Mouse (Mus musculus) CH12.LX (cell line): Measurements from ENCODE around the gene Mrpl49. TPM values are rescaled to one million over a fixed set of nuclear protein-coding genes. Genes with fewer than 3 reads are reported as not detected.

Source experiments
- DNase-seq: peaks from one replicate; pipeline ENCODE4 v3.0.0-alpha.2; 2013; ENCODE audit errors: extremely low read depth
- H3K27ac ChIP-seq: 2 replicates; pipeline ENCODE4 v1.5.1; 2012; ENCODE audit warnings: low read depth, mild to moderate bottlenecking, control low read depth, moderate library complexity; ENCODE audit not compliant: insufficient read depth
- H3K27me3 ChIP-seq: replicated peaks from 2 replicates; pipeline ENCODE3; 2012; ENCODE audit warnings: inconsistent platforms
- H3K36me3 ChIP-seq, 2 experiments: replicated peaks in 1 of 2; 2 replicates each; pipeline versions ENCODE3 to v1.6.1; 2012; ENCODE audit warnings: inconsistent platforms in 1 of 2, low read length in 1 of 2, mild to moderate bottlenecking in 1 of 2, mixed read lengths in 1 of 2, moderate library complexity in 1 of 2; ENCODE audit not compliant: control insufficient read depth in 1 of 2, insufficient read depth in 1 of 2
- H3K4me1 ChIP-seq, 2 experiments: 2 replicates each; pipeline ENCODE4 v1.6.1; 2012; ENCODE audit warnings: inconsistent platforms in 1 of 2, moderate library complexity in 1 of 2; ENCODE audit not compliant: insufficient read depth in 2 of 2, control insufficient read depth in 1 of 2
- H3K4me2 ChIP-seq: 2 replicates; pipeline ENCODE4 v1.6.1; 2012; ENCODE audit warnings: low read depth, mild to moderate bottlenecking, control low read depth; ENCODE audit not compliant: poor library complexity, insufficient read depth, severe bottlenecking
- H3K4me3 ChIP-seq, 3 experiments: fragments of 150-350 bp in 1 of 3; sonication (generic) in 1 of 3; replicated peaks in 1 of 3; 2 replicates each; pipeline versions ENCODE3 to v1.5.1; 2011 to 2012; ENCODE audit warnings: low read depth in 2 of 3, low read length in 2 of 3, mild to moderate bottlenecking in 2 of 3, moderate library complexity in 2 of 3, control low read depth in 1 of 3, improper control_type of control experiment in 1 of 3, inconsistent platforms in 1 of 3, mixed read lengths in 1 of 3; ENCODE audit not compliant: poor library complexity in 1 of 3
- H3K79me2 ChIP-seq: replicated peaks from 2 replicates; pipeline ENCODE4 v1.6.1; 2012; ENCODE audit warnings: mild to moderate bottlenecking, moderate library complexity; ENCODE audit not compliant: control insufficient read depth, poor library complexity, insufficient read depth, severe bottlenecking; ENCODE audit errors: extremely low read depth
- H3K9ac ChIP-seq: 2 replicates; pipeline ENCODE4 v1.6.1; 2012; ENCODE audit warnings: low read depth, mild to moderate bottlenecking, control low read depth, moderate library complexity; ENCODE audit not compliant: insufficient read depth
- H3K9me3 ChIP-seq: replicated peaks from 2 replicates; pipeline ENCODE3; 2012; ENCODE audit warnings: low read length, inconsistent platforms, mixed read lengths
- BHLHE40 ChIP-seq: IDR thresholded peaks from 2 replicates; pipeline ENCODE4 v1.6.1; 2011; ENCODE audit warnings: mild to moderate bottlenecking, low read depth, low read length, improper control_type of control experiment
- E2F4 ChIP-seq: IDR thresholded peaks from 2 replicates; pipeline ENCODE4 v1.6.1; 2011; ENCODE audit warnings: low read depth, low read length, improper control_type of control experiment; ENCODE audit not compliant: insufficient replicate concordance
- ELF1 ChIP-seq: IDR thresholded peaks from 2 replicates; pipeline ENCODE4 v1.6.1; 2014; ENCODE audit warnings: low read depth, mild to moderate bottlenecking, inconsistent platforms, low read length, improper control_type of control experiment
- EP300 ChIP-seq: IDR thresholded peaks from 2 replicates; pipeline ENCODE4 v1.6.1; 2011; ENCODE audit warnings: low read length, improper control_type of control experiment
- HCFC1 ChIP-seq: IDR thresholded peaks from 2 replicates; pipeline ENCODE4 v1.6.1; 2012; ENCODE audit warnings: low read depth, mild to moderate bottlenecking, inconsistent platforms, low read length, improper control_type of control experiment
- JUND ChIP-seq: conservative IDR thresholded peaks from 2 replicates; pipeline ENCODE4 v1.6.1; 2011; ENCODE audit warnings: low read depth, low read length, improper control_type of control experiment
- MAFK ChIP-seq: IDR thresholded peaks from 2 replicates; pipeline ENCODE4 v1.6.1; 2011; ENCODE audit warnings: low read length, improper control_type of control experiment; ENCODE audit not compliant: insufficient replicate concordance
- MEF2A ChIP-seq: IDR thresholded peaks from 2 replicates; pipeline ENCODE4 v1.6.1; 2014; ENCODE audit warnings: low read depth, mild to moderate bottlenecking, inconsistent platforms, low read length, improper control_type of control experiment, borderline replicate concordance
- MYC ChIP-seq: IDR thresholded peaks from 2 replicates; pipeline ENCODE4 v1.6.1; 2011; ENCODE audit warnings: low read depth, mild to moderate bottlenecking, improper control_type of control experiment, low read length
- NELFE ChIP-seq: IDR thresholded peaks from 2 replicates; pipeline ENCODE4 v1.6.1; 2011; ENCODE audit warnings: low read depth, low read length, improper control_type of control experiment
- NRF1 ChIP-seq: IDR thresholded peaks from 2 replicates; pipeline ENCODE4 v1.6.1; 2014; ENCODE audit warnings: low read depth, mild to moderate bottlenecking, inconsistent platforms, low read length, improper control_type of control experiment, moderate library complexity
- POLR2A ChIP-seq: IDR thresholded peaks from 2 replicates; pipeline ENCODE4 v1.6.1; 2011; ENCODE audit warnings: low read depth, mild to moderate bottlenecking, improper control_type of control experiment, low read length
- RAD21 ChIP-seq: IDR thresholded peaks from 2 replicates; pipeline ENCODE4 v1.6.1; 2011; ENCODE audit warnings: low read depth, mild to moderate bottlenecking, low read length, improper control_type of control experiment, moderate library complexity
- TBP ChIP-seq: conservative IDR thresholded peaks from 2 replicates; pipeline ENCODE4 v1.6.1; 2011; ENCODE audit warnings: low read depth, low read length, improper control_type of control experiment
- TCF12 ChIP-seq: IDR thresholded peaks from 2 replicates; pipeline ENCODE4 v1.6.1; 2014; ENCODE audit warnings: low read depth, mild to moderate bottlenecking, inconsistent platforms, low read length, improper control_type of control experiment
- UBTF ChIP-seq: IDR thresholded peaks from 2 replicates; pipeline ENCODE4 v1.6.1; 2012; ENCODE audit warnings: low read depth, mild to moderate bottlenecking, inconsistent platforms, low read length, improper control_type of control experiment, moderate library complexity
- ZKSCAN1 ChIP-seq: IDR thresholded peaks from 2 replicates; pipeline ENCODE4 v1.6.1; 2012; ENCODE audit warnings: low read depth, inconsistent platforms, low read length, improper control_type of control experiment, borderline replicate concordance
- ZMIZ1 ChIP-seq: IDR thresholded peaks from 2 replicates; pipeline ENCODE4 v1.6.1; 2012; ENCODE audit warnings: low read depth, mild to moderate bottlenecking, inconsistent platforms, low read length, improper control_type of control experiment
- dilution Hi-C: fragments of 300-500 bp; cut with MboI; formaldehyde crosslinking; loops from 2 replicates; pipeline ENCODE4 v1.14.3; 2020; ENCODE audit warnings: low sequenced_read_pairs; ENCODE audit not compliant: extremely low pct_unique_long_range_greater_than_20kb, extremely low pct_ligation_motif_present
- in situ Hi-C: fragments of 300-500 bp; cut with MboI; formaldehyde crosslinking; loops from 3 replicates; pipeline ENCODE4 v1.14.3; 2019; ENCODE audit warnings: low sequenced_read_pairs, low pct_ligation_motif_present, low pct_unique_long_range_greater_than_20kb, mixed read lengths
- polyA plus RNA-seq: library from polyadenylated mRNA; unstranded; fragments of >175 nt; gene quantifications from 2 replicates; pipeline ENCODE4 v1.2.1, GENCODE M21; 2012; ENCODE audit warnings: low read depth; ENCODE audit not compliant: insufficient read length
- total RNA-seq, 2 experiments: library from RNA; depleted of rRNA; stranded (reverse); fragments of 300-350 nt in 1 of 2; fragments of >200 nt in 1 of 2; gene quantifications; 2 replicates each; pipeline ENCODE4 v1.2.3; 2012 to 2014

Mrpl49 gene
- total and polyA plus RNA-seq, 3 experiments = 37.4 to 66.6 (median 59.0) TPM

GRCm38 (mm10) chr19:6013691-6014090 is 43.9 kb downstream of the Mrpl49 start:
- peaks cover 11 to 31% of the 10 kb centered on the region in 2 experiments for H3K4me1 ChIP-seq
- in situ Hi-C loops = no loop called here
- TF ChIP-seq E2F4 (no peak), UBTF (no peak), MAFK (no peak)
- TF ChIP-seq, all 38 proteins: peak for 0
- Histone ChIP-seq H3K4me3 (no peak overlapping the region), H3K36me3 (peaks cover 14 to 44% of the 10 kb centered on the region in 2 experiments), H3K27me3 (no peaks in the 10 kb centered on the region), H3K4me2 (no peak overlapping the region), H3K79me2 (no peaks in the 10 kb centered on the region), H3K27ac (no peak overlapping the region), H3K9ac (no peak overlapping the region), H3K9me3 (no peaks in the 10 kb centered on the region)
- DNase-seq = no peak
- dilution Hi-C loops = no loop called here

GRCm38 (mm10) chr19:6009137-6009536 is 48.4 kb downstream of the Mrpl49 start:
- dilution Hi-C loops = no loop called here
- TF ChIP-seq UBTF (no peak), ZKSCAN1 (no peak), HCFC1 (no peak), JUND (no peak), EP300 (no peak), ZMIZ1 (no peak), MYC (no peak), RAD21 (no peak), NELFE (no peak), MEF2A (no peak), TCF12 (no peak), E2F4 (no peak), POLR2A (no peak)

GRCm38 (mm10) chr19:6007013-6007412 is 50.6 kb downstream of the Mrpl49 start:
- in situ Hi-C loops = no loop called here
- H3K9me3 ChIP-seq = no peaks in the 10 kb centered on the region

More at GRCm38 (mm10) chr19:6009137-6009536, 48.4 kb downstream of the Mrpl49 start:
- in situ Hi-C loops = no loop called here
- H3K4me2 ChIP-seq = no peak overlapping the region
- H3K27ac ChIP-seq = no peak overlapping the region
- no peak overlapping the region for H3K4me3 ChIP-seq
- no peaks in the 10 kb centered on the region for H3K79me2 ChIP-seq
- H3K9me3 ChIP-seq = no peaks in the 10 kb centered on the region
- H3K4me1 ChIP-seq = peaks cover 2 to 7% of the 10 kb centered on the region in 2 experiments; a peak in 2 of 4 replicates
- H3K27me3 ChIP-seq = no peaks in the 10 kb centered on the region
- no peak overlapping the region for H3K9ac ChIP-seq
- DNase-seq = no peak
- peaks cover 39 to 75% of the 10 kb centered on the region in 2 experiments for H3K36me3 ChIP-seq

More at GRCm38 (mm10) chr19:6007013-6007412, 50.6 kb downstream of the Mrpl49 start:
- H3K27ac ChIP-seq = no peak overlapping the region
- H3K4me2 ChIP-seq = no peak overlapping the region
- no peaks in the 10 kb centered on the region for H3K27me3 ChIP-seq
- peaks cover 44 to 71% of the 10 kb centered on the region in 2 experiments for H3K36me3 ChIP-seq
- TF ChIP-seq MEF2A (no peak), BHLHE40 (no peak), NRF1 (no peak), ELF1 (no peak), TBP (no peak)
- no peak for DNase-seq
- no peaks in the 10 kb centered on the region for H3K79me2 ChIP-seq
- H3K4me1 ChIP-seq = no peaks in the 10 kb centered on the region; a peak in 1 of 4 replicates
- H3K4me3 ChIP-seq = no peak overlapping the region
- dilution Hi-C loops = no loop called here
- no peak overlapping the region for H3K9ac ChIP-seq
